Mouse (Mus musculus) stomach, postnatal 0 days (tissue): Measurements from ENCODE around the gene Asb2.

Experiments
- CTCF ChIP-seq: IDR thresholded peaks from 2 replicates; pipeline ENCODE4 v1.5.1; 2016; ENCODE audit warnings: antibody characterized with exemption, low read depth, mild to moderate bottlenecking, moderate library complexity
- EP300 ChIP-seq: optimal IDR thresholded peaks from 2 replicates; pipeline ENCODE3; 2016; ENCODE audit warnings: antibody characterized with exemption

DNA sequence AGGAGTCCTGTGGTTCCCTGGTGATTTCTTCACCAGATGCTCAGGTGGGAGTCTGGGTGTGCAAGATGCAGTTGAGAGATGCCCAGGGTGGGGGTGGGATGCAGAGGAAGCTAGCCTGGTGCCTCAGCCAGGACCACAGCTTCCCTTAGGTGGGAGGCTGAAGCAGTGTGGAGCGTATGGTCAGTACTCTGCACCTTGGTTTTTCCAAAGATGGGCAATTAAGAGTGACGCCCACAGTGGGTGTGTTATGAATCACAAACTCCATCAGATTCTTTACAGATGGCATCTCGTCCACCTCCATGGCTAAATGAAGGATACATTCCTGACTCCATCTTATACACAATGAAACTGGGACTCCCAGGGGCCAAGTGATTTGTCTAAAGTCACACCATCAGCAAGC lies 83.6 kb downstream of the Asb2 start:
- TF ChIP-seq CTCF (no peak), EP300 (no peak)
